Comparison of ENCODE assay signal across 8 mouse cellular contexts in the genomic region with DNA sequence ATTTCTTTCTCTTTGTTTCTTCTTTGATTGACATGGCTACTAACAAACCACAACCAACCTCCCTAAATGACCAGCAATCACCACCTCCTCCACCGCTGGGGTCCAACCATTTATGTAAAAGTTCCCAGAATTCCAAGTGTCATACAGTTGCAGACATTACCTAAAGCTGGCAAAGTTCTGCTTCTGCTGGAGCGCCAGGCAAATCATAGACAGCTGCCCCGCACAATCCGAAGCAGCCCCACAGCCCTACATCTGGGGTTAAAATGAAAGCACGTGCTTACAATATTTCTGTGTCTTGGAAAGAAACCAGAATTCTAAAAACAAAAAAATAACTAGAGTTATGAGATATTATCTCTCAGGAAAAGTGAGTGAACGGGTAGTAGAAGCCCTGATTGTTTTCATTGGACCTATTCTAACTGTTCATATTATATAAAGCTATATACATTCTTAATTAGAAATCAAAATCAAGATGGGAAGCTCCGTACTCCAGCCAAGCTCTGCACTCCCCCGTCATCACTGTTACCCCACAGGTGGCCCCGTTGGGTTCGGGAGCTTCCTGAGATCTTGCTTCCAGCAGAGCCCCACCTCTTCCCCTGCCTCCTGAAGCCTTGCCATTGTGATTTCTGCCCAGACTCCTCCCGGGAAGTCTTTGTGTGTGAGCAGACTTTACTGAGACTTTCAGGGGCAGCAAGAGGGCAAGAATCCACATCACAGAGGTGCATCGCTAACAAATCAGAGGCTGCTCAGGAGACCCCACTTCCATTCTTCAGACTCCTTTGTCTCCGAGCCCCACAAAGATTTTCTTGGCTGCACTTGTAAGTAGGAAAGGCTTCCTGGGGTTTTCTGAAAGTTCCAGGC. TPM values are rescaled to one million over a fixed set of nuclear protein-coding genes. Genes with fewer than 3 reads are reported as not detected.
A peak's percentile ranks its signal among the peaks of the same experiment; 100 is the strongest.
DNase-seq lines count a peak whose midpoint lies in the region; ATAC-seq and TF ChIP-seq lines count a peak whose summit lies in the region.

No protein-coding gene starts in this region.

- intact Hi-C loops in gastrocnemius, adult 2 months (cut with DNase I): no loop called here
- intact Hi-C loops in gastrocnemius, postnatal 36 days (cut with DNase I): no loop called here
- intact Hi-C loops in left cerebral cortex, postnatal 36 days (cut with DNase I): no loop called here

- peak overlapping the region; percentile 69 for H3K4me3 ChIP-seq in gastrocnemius, adult 2 months
- H3K4me3 ChIP-seq in kidney, adult 2 months (ENCODE audit: insufficient read depth, low read depth, low read length): peak overlapping the region; percentile 4
- peak overlapping the region; percentile 45 for H3K4me3 ChIP-seq in midbrain, embryonic 10.5 days

- no peaks in the 10 kb centered on the region for H3K27me3 ChIP-seq in kidney, adult 2 months (replicated peaks; ENCODE audit: control insufficient read depth, insufficient read depth, low read length)
- peaks cover 18% of the 10 kb centered on the region; the same call in 1 of the 2 replicates for H3K27me3 ChIP-seq in midbrain, embryonic 10.5 days (ENCODE audit: low read depth, poor library complexity, severe bottlenecking)

- H3K36me3 ChIP-seq in kidney, adult 2 months (ENCODE audit: control insufficient read depth, insufficient read depth, low read length): no peaks in the 10 kb centered on the region
- no peaks in the 10 kb centered on the region for H3K36me3 ChIP-seq in midbrain, embryonic 10.5 days

- peak overlapping the region; percentile 68 for H3K27ac ChIP-seq in gastrocnemius, adult 2 months
- no peak overlapping the region for H3K27ac ChIP-seq in kidney, adult 2 months (ENCODE audit: insufficient read depth, low read depth, low read length)
- peak overlapping the region; percentile 81 for H3K27ac ChIP-seq in midbrain, embryonic 10.5 days (replicated peaks)

- WGBS in kidney, adult 2 months: 30% methylated on average over 13 of the region's 13 CpGs
- WGBS in midbrain, embryonic 10.5 days: 32% methylated on average over 13 of the region's 13 CpGs

- H3K4me1 ChIP-seq in kidney, adult 2 months (ENCODE audit: control insufficient read depth, insufficient read depth, low read length): no peaks in the 10 kb centered on the region
- peaks cover 21% of the 10 kb centered on the region for H3K4me1 ChIP-seq in midbrain, embryonic 10.5 days

- no peaks in the 10 kb centered on the region for H3K9me3 ChIP-seq in midbrain, embryonic 10.5 days (replicated peaks)

- DNase-seq in gastrocnemius, adult 2 months: no peak
- DNase-seq in gastrocnemius, postnatal 36 days: no peak
- DNase-seq in heart, adult 9 months (ENCODE audit: low spot score in 2 of 2): peak; percentile 18 to 36
- DNase-seq in kidney, adult 2 months: peak; percentile 31
- peak; percentile 36 for DNase-seq in midbrain, embryonic 10.5 days (ENCODE audit: low spot score)
- DNase-seq in left cerebral cortex, postnatal 36 days (ENCODE audit: low spot score in 2 of 2): no peak
- no peak for DNase-seq in urinary bladder, postnatal 4 days (ENCODE audit: low spot score in 2 of 2)

- TF ChIP-seq POLR2A in kidney, adult 2 months (IDR thresholded peaks at IDR 0.05; ENCODE audit: low read depth, low read length): no peak

- no peak for TF ChIP-seq CTCF in gastrocnemius, adult 2 months (IDR thresholded peaks at IDR 0.05)
- TF ChIP-seq CTCF in kidney, adult 2 months (conservative IDR thresholded peaks at IDR 0.05; ENCODE audit: insufficient read depth, insufficient read length, low read depth, low read length): no peak

- ATAC-seq in CD4-positive, CD25-positive, alpha-beta regulatory T cell, adult 4 months: no peak

RNA-seq across cellular contexts. Expression of a gene that starts 6.3 kb away (rescaled TPM):
- total RNA-seq in gastrocnemius, adult 2 months (2021): not detected
- not detected for total RNA-seq in gastrocnemius, postnatal 36 days (2021)
- 0.07 TPM in 1 of 2 replicates, not detected in the other for polyA plus RNA-seq in kidney, adult 2 months (2012; rRNA removed)
- not detected in 2 replicates for polyA plus RNA-seq in midbrain, embryonic 10.5 days (2016; fragmentation: Nextera tagmentation; extraction: Ambion mirVana)
- not detected for total RNA-seq in left cerebral cortex, postnatal 36 days (2021)
- not detected for polyA plus RNA-seq in CD4-positive, CD25-positive, alpha-beta regulatory T cell, adult 4 months (2017; shearing (Covaris generic))

Comparison
In these comparisons a context has a peak if more than half of its experiments do, and no peak if none do; other contexts are left out.
1. DNase-seq: peak in heart, adult 9 months (2 of 2), kidney, adult 2 months (single experiment) and midbrain, embryonic 10.5 days (single experiment); none in gastrocnemius, adult 2 months (single experiment), gastrocnemius, postnatal 36 days (0 of 2), left cerebral cortex, postnatal 36 days (0 of 2) and urinary bladder, postnatal 4 days (0 of 2).
2. H3K4me3 ChIP-seq: peak in every context shown above with its lines; median percentile 69 in gastrocnemius, adult 2 months; 45 in midbrain, embryonic 10.5 days; 4 in kidney, adult 2 months.